Mouse (Mus musculus) cortical plate, adult 2 months (tissue): ENCODE measurements around the gene Tfeb. TPM values are rescaled to one million over a fixed set of nuclear protein-coding genes. Genes with fewer than 3 reads are reported as not detected.

Experiments used
- H3K27ac ChIP-seq: fragments of 200-500 bp; 2 replicates; pipeline ENCODE4 v1.5.1; 2012; ENCODE audit warnings: low read length, control low read depth, inconsistent platforms; ENCODE audit not compliant: insufficient read depth
- H3K4me1 ChIP-seq: fragments of 200-500 bp; 2 replicates; pipeline ENCODE4 v1.6.1; 2011; ENCODE audit warnings: low read length; ENCODE audit not compliant: control insufficient read depth, insufficient read depth
- H3K4me3 ChIP-seq: fragments of 200-500 bp; 2 replicates; pipeline ENCODE4 v1.5.1; 2011; ENCODE audit warnings: mild to moderate bottlenecking, low read length, control low read depth; ENCODE audit not compliant: insufficient read depth
- CTCF ChIP-seq: fragments of 200-500 bp; IDR thresholded peaks from 2 replicates; pipeline ENCODE4 v1.5.1; 2011; ENCODE audit warnings: mild to moderate bottlenecking, control low read depth, low read length; ENCODE audit not compliant: insufficient read depth; ENCODE audit errors: extremely low read depth
- POLR2A ChIP-seq: fragments of 200-500 bp; IDR thresholded peaks from 2 replicates; pipeline ENCODE4 v1.6.1; 2011; ENCODE audit warnings: mild to moderate bottlenecking, low read length, control low read depth; ENCODE audit not compliant: insufficient read depth; ENCODE audit errors: extremely low read depth
- polyA plus RNA-seq: library from polyadenylated mRNA; depleted of rRNA; stranded (reverse); fragments of >200 nt; gene quantifications from 2 replicates; pipeline ENCODE4 v1.2.3, GENCODE M21; 2012

The Tfeb gene
- polyA plus RNA-seq, 1 experiment = 11.1 TPM

GRCm38 (mm10) chr17:47762028-47762427 is 25.2 kb downstream of the Tfeb start:
- Histone ChIP-seq H3K4me3 (no peak overlapping the region), H3K4me1 (peaks cover 9% of the 10 kb centered on the region), H3K27ac (peak overlapping the region; percentile 74; the same call in 1 of the 2 replicates)
- TF ChIP-seq POLR2A (no peak), CTCF (no peak)

- H3K27ac ChIP-seq = peak overlapping the region; percentile 95
- peaks cover 9% of the 10 kb centered on the region for H3K4me1 ChIP-seq
- H3K4me3 ChIP-seq = no peak overlapping the region
- TF ChIP-seq CTCF (no peak), POLR2A (no peak)
Measured at GRCm38 (mm10) chr17:47762518-47763340, 25.9 kb downstream of the Tfeb start.

GRCm38 (mm10) chr17:47765986-47766385 is 29.2 kb downstream of the Tfeb start:
- Histone ChIP-seq H3K27ac (no peak overlapping the region), H3K4me3 (no peak overlapping the region), H3K4me1 (peaks cover 2% of the 10 kb centered on the region)
- TF ChIP-seq POLR2A (no peak), CTCF (no peak)

- Histone ChIP-seq H3K27ac (no peak overlapping the region), H3K4me3 (no peak overlapping the region), H3K4me1 (peaks cover 2% of the 10 kb centered on the region)
- TF ChIP-seq CTCF (no peak), POLR2A (no peak)
Measured at GRCm38 (mm10) chr17:47766407-47767043, 29.7 kb downstream of the Tfeb start.

GRCm38 (mm10) chr17:47767081-47767455 is 30.2 kb downstream of the Tfeb start:
- TF ChIP-seq CTCF (no peak), POLR2A (no peak)
- Histone ChIP-seq H3K4me1 (peaks cover 2% of the 10 kb centered on the region), H3K27ac (no peak overlapping the region), H3K4me3 (no peak overlapping the region)

- Histone ChIP-seq H3K27ac (no peak overlapping the region), H3K4me3 (no peak overlapping the region), H3K4me1 (peaks cover 2% of the 10 kb centered on the region)
- no peak for TF ChIP-seq CTCF
- no peak for TF ChIP-seq POLR2A
Measured at GRCm38 (mm10) chr17:47767456-47768141, 30.8 kb downstream of the Tfeb start.

GRCm38 (mm10) chr17:47768707-47769276 is 32.0 kb downstream of the Tfeb start:
- no peak for TF ChIP-seq POLR2A
- 0 out of 2 replicates have a peak, but pooled peaks have one; percentile 14 for TF ChIP-seq CTCF
- no peak overlapping the region for H3K4me3 ChIP-seq
- peak overlapping the region; percentile 51 for H3K27ac ChIP-seq
- H3K4me1 ChIP-seq = no peaks in the 10 kb centered on the region; the same call in 1 of the 2 replicates

GRCm38 (mm10) chr17:47769389-47770299 is 32.8 kb downstream of the Tfeb start:
- H3K4me1 ChIP-seq = no peaks in the 10 kb centered on the region; the same call in 1 of the 2 replicates
- peak overlapping the region; percentile 51; the same call in 1 of the 2 replicates for H3K27ac ChIP-seq
- no peak overlapping the region for H3K4me3 ChIP-seq
- TF ChIP-seq CTCF (no peak), POLR2A (no peak)
